Mouse (Mus musculus): ENCODE measurements around the gene Rnf111. TPM values are rescaled to one million over a fixed set of nuclear protein-coding genes. Genes with fewer than 3 reads are reported as not detected.
"Not testable (repeated sequence)": the region's sequence is repeated elsewhere in the genome, so short reads cannot be mapped to it uniquely, and the experiment has no call there.

The Rnf111 gene
- total RNA-seq, 2 experiments from 2014 or later, result 12.4 to 13.6 TPM

DNA sequence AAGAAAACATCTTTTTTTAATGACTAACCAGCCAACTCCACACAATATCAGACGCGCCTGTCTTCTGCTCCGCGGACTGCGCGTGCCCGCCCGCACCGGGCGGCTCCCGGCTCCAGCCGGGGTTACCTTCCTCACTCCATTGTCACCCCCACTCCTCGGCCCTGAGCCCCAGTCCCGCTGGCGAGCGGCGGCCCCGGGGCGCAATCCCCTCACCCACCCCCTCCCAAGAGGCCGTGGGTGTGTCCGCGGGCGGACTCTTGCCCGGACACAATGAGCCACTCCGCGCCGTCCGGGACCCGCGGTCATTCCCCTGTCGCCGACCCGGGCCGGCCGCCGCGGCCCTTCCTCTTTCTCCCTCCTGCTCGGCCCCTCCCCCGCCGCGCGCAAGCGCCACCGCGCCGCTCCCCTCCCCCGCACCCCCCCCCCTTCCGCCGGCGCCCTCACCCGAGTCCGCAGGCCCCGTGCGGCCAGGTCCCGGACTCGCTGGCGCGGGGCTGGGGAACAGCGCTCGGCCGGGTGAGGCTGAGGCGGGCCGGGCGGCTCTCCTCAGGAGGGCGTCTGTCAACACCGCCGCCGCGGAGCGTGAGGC is 416 bp downstream of the Rnf111 start:
- intact Hi-C loops (cut with DNase I; ENCODE audit: low total_unique reads), result no loop called here
- peak; percentile 67 for DNase-seq

GRCm38 (mm10) chr9:70502284-70503014 is 1.1 kb downstream of the Rnf111 start:
- no peak for DNase-seq
- intact Hi-C loops (cut with DNase I; ENCODE audit: low total_unique reads), result no loop called here

DNA sequence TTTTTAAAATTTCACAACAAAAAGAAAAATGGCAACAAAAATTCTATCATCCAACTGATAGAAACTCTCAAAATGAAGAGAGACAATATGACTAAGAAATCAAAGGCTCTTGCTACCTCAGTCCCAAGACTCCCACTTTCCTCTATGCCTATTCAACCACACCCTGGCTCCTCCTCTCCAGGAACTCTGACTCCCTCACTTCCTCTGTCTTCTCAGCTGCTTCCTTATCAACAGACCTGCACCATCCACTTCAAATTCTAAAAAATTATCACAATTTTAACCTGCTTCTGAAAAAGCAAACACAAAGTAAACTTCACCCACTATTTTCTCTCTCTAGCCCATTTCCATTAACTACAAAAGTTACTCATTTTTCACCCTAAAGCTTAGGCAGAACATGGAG is 6.5 kb downstream of the Rnf111 start:
- intact Hi-C loops (cut with DNase I; ENCODE audit: low total_unique reads), result no loop called here

GRCm38 (mm10) chr9:70493038-70493437 is 10.5 kb downstream of the Rnf111 start:
- intact Hi-C loops (cut with DNase I; ENCODE audit: low total_unique reads), result no loop called here
- no peak for DNase-seq

More for the DNA sequence above, 6.5 kb downstream of the Rnf111 start:
- no peak for DNase-seq

- intact Hi-C loops (cut with DNase I; ENCODE audit: low total_unique reads), result no loop called here
- DNase-seq, result no peak
Measured at GRCm38 (mm10) chr9:70491176-70491575, 12.3 kb downstream of the Rnf111 start.

DNA sequence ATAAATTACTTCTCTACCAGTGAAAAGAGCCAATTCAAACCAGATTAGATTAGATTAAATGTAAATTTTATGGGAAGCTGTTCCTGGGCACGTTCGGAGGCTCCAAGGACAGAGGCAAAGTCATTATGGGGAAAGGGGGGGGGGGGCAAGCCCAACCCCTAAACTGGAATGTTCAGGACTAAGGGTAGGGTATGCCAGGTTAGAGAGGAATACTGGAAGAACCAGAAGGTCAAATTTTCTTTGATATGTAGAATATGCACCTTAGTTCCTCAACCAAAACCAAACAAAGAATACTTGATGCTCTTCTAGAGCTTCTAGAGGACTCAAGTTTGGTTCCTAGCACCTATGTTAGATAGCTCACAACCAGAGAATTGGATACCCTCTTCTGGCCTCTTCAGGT is 16.1 kb downstream of the Rnf111 start:
- intact Hi-C loops (cut with DNase I; ENCODE audit: low total_unique reads), result no loop called here
- DNase-seq, result no peak

DNA sequence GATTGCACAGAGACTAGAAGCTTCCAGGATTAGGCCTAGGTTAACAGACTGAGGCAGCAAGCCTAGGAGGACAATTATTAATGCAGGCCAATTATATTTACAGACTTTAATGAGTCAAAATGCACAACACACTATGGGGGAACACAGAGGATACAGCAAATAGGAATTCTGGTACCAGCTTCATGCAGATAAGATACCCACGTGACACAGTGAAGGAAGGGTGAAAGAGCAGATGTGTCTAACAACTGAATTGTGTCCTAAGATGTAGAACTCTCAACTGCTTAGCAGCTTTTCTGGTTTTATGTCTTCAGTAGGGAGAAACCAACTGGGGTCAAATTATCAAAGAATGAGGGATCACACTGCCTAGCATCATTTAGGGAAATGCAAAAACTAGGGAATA is 17.7 kb downstream of the Rnf111 start:
- DNase-seq, result no peak
- intact Hi-C loops (cut with DNase I; ENCODE audit: low total_unique reads), result no loop called here

DNA sequence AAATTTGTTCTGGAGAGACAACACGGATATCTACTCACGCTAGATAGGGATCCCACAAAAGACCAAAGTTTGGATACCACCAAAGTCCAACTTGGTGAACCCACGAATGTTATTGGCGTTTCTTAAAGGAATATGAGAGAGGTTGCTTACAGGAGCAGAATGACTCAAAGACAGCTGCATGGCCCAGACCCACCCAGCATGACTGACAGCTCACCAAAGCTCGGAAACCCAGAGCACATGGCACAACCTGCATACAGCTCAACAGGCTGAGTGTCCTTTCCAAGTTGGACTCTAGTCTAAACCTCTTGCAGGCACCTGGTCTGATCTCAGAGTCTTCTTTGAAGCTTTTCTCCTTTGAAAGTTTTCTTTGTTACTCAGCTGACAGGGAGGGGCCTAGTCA is 20.0 kb downstream of the Rnf111 start:
- DNase-seq, result no peak
- intact Hi-C loops (cut with DNase I; ENCODE audit: low total_unique reads), result no loop called here

DNA sequence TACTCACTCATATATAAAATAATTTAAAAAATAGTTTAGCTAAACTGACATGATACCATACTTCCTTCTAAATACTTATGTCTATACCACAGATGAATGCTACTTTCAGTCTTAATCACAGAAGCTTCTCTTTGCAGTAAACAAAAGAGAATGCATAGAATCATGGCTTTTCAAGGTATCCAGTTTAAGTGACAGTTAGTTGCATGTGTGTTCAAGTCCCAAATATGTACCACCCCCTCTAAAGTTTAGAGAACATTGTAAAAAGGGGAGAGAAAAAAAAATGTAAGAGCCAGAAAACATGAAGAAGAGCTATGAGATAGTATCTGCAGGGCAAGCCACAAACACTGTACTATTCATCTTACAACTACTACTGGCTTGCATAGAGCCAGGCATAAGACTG is 21.7 kb downstream of the Rnf111 start:
- intact Hi-C loops (cut with DNase I; ENCODE audit: low total_unique reads), result no loop called here
- no peak for DNase-seq

DNA sequence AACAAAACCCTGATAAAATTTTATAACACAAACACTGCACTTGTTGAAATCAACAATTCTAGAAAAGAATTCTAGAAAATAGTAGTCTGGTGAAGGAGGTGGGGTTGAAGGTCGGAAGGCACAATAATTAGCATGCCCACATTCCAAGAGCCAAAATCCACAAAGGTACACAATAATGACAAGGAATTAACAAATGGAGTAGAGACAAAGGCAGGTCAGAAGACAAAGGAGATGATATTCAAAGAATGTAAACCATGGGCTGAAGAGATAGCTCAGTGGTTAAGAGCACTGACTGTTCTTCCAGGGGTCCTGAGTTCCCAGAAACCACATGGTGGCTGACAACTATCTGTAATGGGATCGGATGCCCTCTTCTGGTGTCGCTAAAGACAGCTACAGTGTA is 26.3 kb downstream of the Rnf111 start:
- DNase-seq, result no peak
- intact Hi-C loops (cut with DNase I; ENCODE audit: low total_unique reads), result no loop called here

GRCm38 (mm10) chr9:70475777-70476270 is 27.7 kb downstream of the Rnf111 start:
- intact Hi-C loops (cut with DNase I; ENCODE audit: low total_unique reads), result no loop called here

DNA sequence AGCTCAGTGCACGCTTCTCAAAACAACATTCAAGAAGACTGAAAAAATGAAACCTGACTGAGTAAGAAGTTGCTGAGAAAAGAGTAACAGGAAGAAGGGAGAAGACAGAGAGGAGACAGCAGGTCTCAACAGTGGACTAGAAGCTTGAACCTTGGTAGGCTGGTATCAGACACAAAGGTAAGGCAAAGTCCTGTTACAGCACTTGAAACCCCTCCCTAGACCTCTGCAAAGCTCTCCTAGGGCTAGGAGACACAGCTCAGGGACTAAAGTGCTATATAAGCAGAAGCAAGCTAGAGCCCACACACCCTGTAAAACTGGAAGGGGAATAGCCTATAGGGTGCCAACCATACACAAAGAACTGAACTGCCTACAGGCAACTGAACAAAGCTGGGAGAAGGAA is 30.1 kb downstream of the Rnf111 start:
- DNase-seq, result no peak

More at GRCm38 (mm10) chr9:70475777-70476270, 27.7 kb downstream of the Rnf111 start:
- no peak for DNase-seq

GRCm38 (mm10) chr9:70463091-70463490 is 40.4 kb downstream of the Rnf111 start:
- intact Hi-C loops (cut with DNase I; ENCODE audit: low total_unique reads); DNase-seq: not testable (repeated sequence)

More for the DNA sequence above, 30.1 kb downstream of the Rnf111 start:
- intact Hi-C loops (cut with DNase I; ENCODE audit: low total_unique reads), result no loop called here

DNA sequence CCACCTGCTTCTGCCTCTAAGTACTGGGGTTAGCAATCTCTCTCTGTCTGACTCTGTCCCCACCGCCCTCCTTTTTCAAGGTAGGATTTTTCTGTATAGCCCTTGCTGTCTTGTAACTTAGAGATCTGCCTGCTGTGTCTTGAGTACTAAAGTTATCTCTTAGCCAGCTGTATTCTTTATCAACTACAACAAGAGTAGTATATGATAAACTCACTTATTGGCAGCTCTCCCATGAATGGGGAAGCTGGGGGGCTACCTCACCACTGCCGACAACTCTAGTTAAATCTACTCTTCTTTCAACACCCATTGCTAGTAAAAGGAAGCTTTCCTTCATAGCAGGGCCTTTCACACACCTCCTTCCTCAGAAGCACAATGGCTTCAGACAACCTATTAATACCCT is 51.2 kb downstream of the Rnf111 start:
- intact Hi-C loops (cut with DNase I; ENCODE audit: low total_unique reads), result no loop called here
- DNase-seq, result no peak

DNA sequence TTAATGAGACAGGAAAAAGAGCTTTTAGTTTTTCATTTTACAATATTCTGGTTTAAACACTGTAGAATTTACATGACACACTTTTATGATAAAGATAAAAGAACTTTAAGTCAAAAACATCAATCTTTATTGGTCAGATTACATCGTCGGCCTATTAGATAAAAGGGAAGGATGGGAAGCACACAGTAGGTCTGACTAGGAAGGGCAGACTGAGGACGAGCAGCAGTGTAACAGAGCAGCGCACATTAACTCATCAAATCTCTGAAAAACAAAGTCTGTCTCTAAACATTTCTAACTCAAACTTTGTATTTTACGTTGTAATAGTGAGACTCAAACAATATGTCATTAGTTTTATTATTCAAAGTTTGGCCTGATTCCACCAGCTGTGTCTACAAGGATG is 54.5 kb downstream of the Rnf111 start:
- no peak for DNase-seq
- intact Hi-C loops (cut with DNase I; ENCODE audit: low total_unique reads), result no loop called here

- no peak for DNase-seq
- intact Hi-C loops (cut with DNase I; ENCODE audit: low total_unique reads), result no loop called here
Measured at GRCm38 (mm10) chr9:70439959-70440358, 63.6 kb downstream of the Rnf111 start.

GRCm38 (mm10) chr9:70422661-70423060 is 80.9 kb downstream of the Rnf111 start:
- intact Hi-C loops (cut with DNase I; ENCODE audit: low total_unique reads), result no loop called here
- DNase-seq, result no peak

- intact Hi-C loops (cut with DNase I; ENCODE audit: low total_unique reads), result no loop called here
- DNase-seq, result peak; percentile 88
Measured at GRCm38 (mm10) chr9:70421257-70422056, 82.1 kb downstream of the Rnf111 start, which contains the start of gene Ccnb2. Gene Ccnb2, minus strand, starts transcription at chr9:70421547.

DNA sequence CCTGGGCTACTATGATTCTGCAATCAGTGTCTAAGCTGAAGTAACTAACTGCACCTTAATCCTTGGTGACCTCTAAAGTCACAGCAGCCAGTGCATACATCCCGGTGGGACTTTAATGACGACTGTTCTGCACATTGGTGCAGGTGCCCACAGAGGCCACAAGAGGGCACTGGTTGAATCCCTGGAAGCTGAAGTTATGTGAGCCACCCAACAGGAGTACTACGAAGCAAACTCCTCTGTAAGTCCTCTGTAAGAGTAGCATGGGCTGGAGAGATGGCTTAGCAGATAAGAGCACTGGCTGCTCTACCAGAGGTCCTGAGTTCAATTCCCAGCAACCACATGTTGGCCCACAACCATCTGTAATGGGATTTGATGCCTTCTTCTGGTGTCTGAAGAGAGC is 87.1 kb downstream of the Rnf111 start:
- intact Hi-C loops (cut with DNase I; ENCODE audit: low total_unique reads), result no loop called here
- DNase-seq, result no peak

- intact Hi-C loops (cut with DNase I; ENCODE audit: low total_unique reads), result no loop called here
- no peak for DNase-seq
Measured at GRCm38 (mm10) chr9:70413038-70413437, 90.5 kb downstream of the Rnf111 start.
